8 mouse cellular contexts compared by ENCODE assay signal in genomic region chr17:79715649-79716143, GRCm38 (mm10). TPM values are rescaled to one million over a fixed set of nuclear protein-coding genes. Genes with fewer than 3 reads are reported as not detected.
A peak's percentile ranks its signal among the peaks of the same experiment; 100 is the strongest.
DNase-seq lines count a peak whose midpoint lies in the region.

No protein-coding gene starts in this region.

- peak overlapping the region; percentile 86 for H3K4me3 ChIP-seq in megakaryocyte, embryonic 14.5 days (replicated peaks)

- peaks cover 10% of the 10 kb centered on the region; the same call in 1 of the 2 replicates for H3K9me3 ChIP-seq in megakaryocyte, embryonic 14.5 days

- H3K27me3 ChIP-seq in megakaryocyte, embryonic 14.5 days (replicated peaks), result peaks cover 78% of the 10 kb centered on the region

- peaks cover 32% of the 10 kb centered on the region for H3K4me1 ChIP-seq in megakaryocyte, embryonic 14.5 days

- no peaks in the 10 kb centered on the region for H3K36me3 ChIP-seq in megakaryocyte, embryonic 14.5 days (replicated peaks; ENCODE audit: low read length)

- peak; percentile 89 for DNase-seq in WW6 (ENCODE audit: low read depth, low spot score)
- DNase-seq in cerebellum, postnatal 4 days (ENCODE audit: low spot score in 2 of 2), result peak; percentile 78 to 88
- DNase-seq in gastrocnemius, postnatal 10 days, result peak; percentile 83
- peak; percentile 81 for DNase-seq in induced T-regulatory cell, adult 2 months (ENCODE audit: low read depth)
- DNase-seq in left cerebral cortex, adult 8-10 months (ENCODE audit: low spot score in 2 of 2), result peak; percentile 60 to 80
- DNase-seq in right cerebral cortex, adult 2 months (ENCODE audit: low spot score in 2 of 2), result peak; percentile 87 to 89
- peak; percentile 73 for DNase-seq in urinary bladder, postnatal 10 days (ENCODE audit: low spot score)

RNA-seq across cellular contexts. Expression of gene Cyp1b1, which starts 0.8 kb away (rescaled TPM):
- total RNA-seq in gastrocnemius, postnatal 10 days (2021), result 1 to 10 TPM in 1 of 2 experiments, under 1 TPM in 1; 0.47 to 1.5 TPM
- 1 to 10 TPM; 2.4 to 4.0 (median 3.0) TPM for total RNA-seq in left cerebral cortex, adult 8-10 months (2022)
- polyA plus RNA-seq in megakaryocyte, embryonic 14.5 days (2012; ENCODE audit: insufficient read depth, low replicate concordance), result 0.80 TPM in 1 of 2 replicates, not detected in the other

Comparison
In these comparisons a context has a peak if more than half of its experiments do, and no peak if none do; other contexts are left out.
1. Peak in every context shown above with its lines: DNase-seq and H3K4me3 ChIP-seq.